Mouse (Mus musculus): ENCODE measurements around the gene Ulk4.

GRCm38 (mm10) chr9:121172123-121172522 is 104.9 kb downstream of the Ulk4 start:
- TF ChIP-seq GATA1 (IDR thresholded peaks at IDR 0.05; ENCODE audit: borderline replicate concordance, low read length), result no peak
- no peak for TF ChIP-seq FLI1 (IDR thresholded peaks at IDR 0.05; ENCODE audit: low read length)

All from megakaryocyte, embryonic 14.5 days (primary cell).